Mouse (Mus musculus): ENCODE data around the gene Selenoo. TPM values are rescaled to one million over a fixed set of nuclear protein-coding genes. Genes with fewer than 3 reads are reported as not detected.

The Selenoo gene
- total RNA-seq (2015), result 11.4 and 13.8 TPM in 2 replicates
- 17.4 and 18.0 TPM in 2 replicates for total RNA-seq (2017)

GRCm38 (mm10) chr15:89088607-89089247 is at the start of gene Selenoo:
Gene Selenoo (plus strand): TSS chr15:89089084.
- peak; percentile 97 for ATAC-seq (ENCODE audit: poor library complexity, severe bottlenecking)

GRCm38 (mm10) chr15:89044381-89044780 is 44.5 kb upstream of the Selenoo start:
- no peak for ATAC-seq (ENCODE audit: poor library complexity, severe bottlenecking)

- no peak for ATAC-seq (ENCODE audit: poor library complexity, severe bottlenecking)
Measured at GRCm38 (mm10) chr15:89046356-89046755, 42.5 kb upstream of the Selenoo start.

GRCm38 (mm10) chr15:89054666-89055065 is 34.2 kb upstream of the Selenoo start:
- no peak for ATAC-seq (ENCODE audit: poor library complexity, severe bottlenecking)

GRCm38 (mm10) chr15:89058736-89059135 is 30.1 kb upstream of the Selenoo start:
- ATAC-seq (ENCODE audit: poor library complexity, severe bottlenecking), result no peak

DNA sequence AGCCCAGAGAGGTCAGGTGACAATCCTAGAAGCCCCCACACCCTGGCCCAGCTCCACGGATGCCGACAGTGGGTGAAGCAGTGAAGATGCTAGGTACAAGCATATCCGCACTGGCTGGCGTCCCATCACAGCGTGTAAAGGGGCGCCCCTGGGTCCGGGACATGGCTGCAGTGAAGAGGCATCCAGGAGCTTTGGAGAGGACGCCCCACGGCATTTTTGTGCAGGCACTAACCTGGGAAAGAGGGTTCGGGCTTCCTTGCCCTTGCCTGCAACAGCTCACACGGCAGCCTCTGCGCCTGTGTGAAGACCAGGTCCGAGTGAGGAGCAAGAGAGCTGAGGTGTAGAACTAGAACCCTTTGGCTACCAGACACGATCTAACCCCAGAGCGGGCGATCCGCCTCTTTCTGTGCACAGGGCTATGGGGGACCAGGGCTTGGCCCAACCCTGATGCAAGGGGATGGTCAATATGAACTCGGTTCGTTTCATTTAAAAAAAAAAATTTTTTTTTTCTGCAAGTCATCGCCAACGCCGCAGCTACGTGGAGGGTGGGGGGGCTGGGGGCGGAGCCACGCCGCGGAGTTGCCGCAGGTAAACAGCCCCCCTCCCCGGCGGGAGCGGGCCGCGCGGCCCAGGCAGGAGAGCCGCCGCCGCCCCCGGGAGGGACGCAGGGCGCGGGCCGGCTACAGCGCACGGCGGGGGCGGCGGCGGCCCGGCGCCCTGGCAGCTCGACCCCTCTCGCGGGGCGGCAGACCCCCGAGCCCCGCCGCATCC is 29.5 kb upstream of the Selenoo start, which contains the start of gene Panx2:
Panx2 (plus strand) TSS at position 574 of the 771 bp plus-strand sequence.
- peak; percentile 10; the same call in 1 of the 2 replicates for ATAC-seq (ENCODE audit: poor library complexity, severe bottlenecking)

- no peak for ATAC-seq (ENCODE audit: poor library complexity, severe bottlenecking)
Measured at GRCm38 (mm10) chr15:89060032-89060681, 28.7 kb upstream of the Selenoo start.

- no peak for ATAC-seq (ENCODE audit: poor library complexity, severe bottlenecking)
Measured at GRCm38 (mm10) chr15:89060811-89061460, 27.9 kb upstream of the Selenoo start.

- no peak for ATAC-seq (ENCODE audit: poor library complexity, severe bottlenecking)
Measured at GRCm38 (mm10) chr15:89061761-89062517, 26.9 kb upstream of the Selenoo start.

DNA sequence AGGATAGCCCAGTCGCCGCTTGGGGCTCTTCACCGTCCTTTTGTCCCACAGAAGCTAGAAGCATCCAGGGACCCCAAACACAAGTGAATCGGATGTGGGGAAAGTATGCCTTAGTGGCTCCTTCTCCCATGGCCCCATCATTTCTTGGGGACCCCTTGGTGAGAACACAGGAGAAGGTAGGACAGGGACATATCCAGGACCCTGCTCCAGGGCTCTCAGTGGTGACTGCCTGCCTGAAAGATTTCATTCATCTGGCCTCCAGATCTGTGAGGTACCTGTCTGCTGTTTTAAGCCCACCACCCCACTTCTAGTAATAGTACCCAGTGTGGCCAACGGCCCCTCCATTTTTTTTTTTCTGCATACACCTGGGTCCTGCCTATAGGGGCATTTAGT is 26.4 kb upstream of the Selenoo start:
- no peak for ATAC-seq (ENCODE audit: poor library complexity, severe bottlenecking)

GRCm38 (mm10) chr15:89063001-89063400 is 25.9 kb upstream of the Selenoo start:
- ATAC-seq (ENCODE audit: poor library complexity, severe bottlenecking), result no peak

- no peak for ATAC-seq (ENCODE audit: poor library complexity, severe bottlenecking)
Measured at GRCm38 (mm10) chr15:89063536-89063935, 25.3 kb upstream of the Selenoo start.

DNA sequence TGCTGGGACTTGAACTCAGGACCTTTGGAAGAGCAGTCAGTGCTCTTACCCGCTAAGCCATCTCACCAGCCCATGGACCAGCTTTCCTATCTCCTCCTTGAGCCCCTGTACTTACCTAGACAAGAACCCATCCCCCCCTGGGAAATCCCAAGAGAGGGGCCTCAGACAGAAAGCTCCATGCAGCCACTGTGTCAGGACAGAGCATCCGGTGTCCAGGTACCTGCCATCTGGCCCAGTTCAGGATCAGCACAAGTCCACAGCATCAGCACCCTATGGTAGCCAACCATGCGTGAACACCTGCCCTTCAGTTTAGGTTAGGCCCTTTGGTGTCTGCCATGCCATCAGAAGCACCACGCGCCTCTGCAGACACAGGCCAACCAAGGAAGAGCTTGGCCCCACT is 24.0 kb upstream of the Selenoo start:
- no peak for ATAC-seq (ENCODE audit: poor library complexity, severe bottlenecking)

GRCm38 (mm10) chr15:89067609-89068008 is 21.3 kb upstream of the Selenoo start:
- peak; percentile 81 for ATAC-seq (ENCODE audit: poor library complexity, severe bottlenecking)

- no peak for ATAC-seq (ENCODE audit: poor library complexity, severe bottlenecking)
Measured at GRCm38 (mm10) chr15:89068226-89068625, 20.7 kb upstream of the Selenoo start.

DNA sequence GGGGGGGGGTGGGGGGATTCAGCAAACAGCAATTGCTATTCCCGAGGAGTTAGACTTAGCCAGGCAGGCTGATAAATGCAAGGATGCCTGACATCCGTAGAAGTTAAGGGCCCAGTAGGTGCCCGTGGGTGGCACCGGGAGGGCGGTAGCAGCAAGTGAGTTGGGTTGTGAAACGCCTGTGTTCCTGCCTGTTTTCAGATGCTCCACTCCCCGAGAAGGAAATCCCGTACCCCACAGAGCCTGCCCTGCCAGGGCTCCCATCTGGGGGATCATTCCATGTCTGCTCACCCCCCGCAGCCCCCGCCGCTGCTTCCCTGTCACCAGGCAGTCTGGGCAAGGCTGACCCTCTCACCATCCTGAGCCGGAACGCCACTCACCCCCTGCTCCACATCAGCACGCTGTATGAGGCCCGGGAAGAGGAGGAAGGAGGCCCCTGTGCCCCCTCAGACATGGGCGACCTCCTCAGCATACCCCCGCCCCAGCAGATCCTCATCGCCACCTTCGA is 19.5 kb upstream of the Selenoo start:
- no peak for ATAC-seq (ENCODE audit: poor library complexity, severe bottlenecking)

GRCm38 (mm10) chr15:89070606-89071005 is 18.3 kb upstream of the Selenoo start:
- no peak for ATAC-seq (ENCODE audit: poor library complexity, severe bottlenecking)

- ATAC-seq (ENCODE audit: poor library complexity, severe bottlenecking), result peak; percentile 43
Measured at GRCm38 (mm10) chr15:89073993-89074603, 14.8 kb upstream of the Selenoo start.

DNA sequence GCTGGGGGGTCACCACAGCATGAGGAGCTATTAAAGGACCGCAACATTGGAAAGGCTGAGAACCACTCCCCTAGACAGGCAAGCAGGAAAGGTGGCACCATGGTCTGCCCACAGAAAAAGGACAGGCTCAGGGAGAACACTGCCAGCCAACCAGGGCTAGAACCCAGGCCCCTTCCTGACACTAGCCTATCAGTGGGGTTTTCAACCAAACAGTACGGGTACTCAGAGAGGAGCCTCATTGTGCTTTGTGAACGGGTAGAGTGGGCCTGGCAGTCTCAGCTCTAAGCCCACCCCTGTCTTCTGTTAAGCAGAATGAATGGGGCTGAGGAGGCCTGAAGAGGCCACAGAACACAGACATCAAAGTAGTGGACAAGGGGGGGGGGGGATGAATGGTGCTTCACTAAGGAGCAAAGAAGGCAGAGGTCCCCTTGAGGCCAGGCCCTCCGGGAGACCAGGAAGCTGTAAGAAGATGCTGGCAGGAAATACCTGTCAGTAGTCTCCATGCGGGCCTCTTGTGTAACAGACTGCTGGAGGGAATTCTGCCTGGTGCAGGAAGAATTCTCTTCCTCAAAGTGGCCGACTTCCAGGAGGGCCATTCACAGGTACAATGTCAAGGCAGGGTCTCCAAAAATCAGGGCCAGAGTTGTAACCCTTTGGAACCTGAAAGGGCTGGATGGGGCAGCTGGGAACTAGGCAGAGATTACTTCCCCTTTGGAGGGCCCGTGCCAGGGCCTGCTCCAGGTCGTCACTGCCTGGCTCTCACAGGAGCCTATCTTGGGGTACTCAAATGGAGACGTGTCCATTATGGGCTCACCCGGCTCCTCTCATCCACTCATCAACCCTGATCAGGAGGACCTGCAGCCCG is 14.0 kb upstream of the Selenoo start, which contains the start of gene Trabd:
Trabd (plus strand) TSS at position 512 of the 865 bp plus-strand sequence.
- ATAC-seq (ENCODE audit: poor library complexity, severe bottlenecking), result peak; percentile 30
